Mouse (Mus musculus) embryonic fibroblast, embryonic 13.5 days (primary cell): ENCODE results near the gene Klf14.

ENCODE experiments used
- CTCF ChIP-seq: IDR thresholded peaks from 2 replicates; pipeline ENCODE4 v1.5.1; 2011; ENCODE audit warnings: mild to moderate bottlenecking, control low read depth, low read length, moderate library complexity, borderline replicate concordance; ENCODE audit not compliant: insufficient read depth
- POLR2A ChIP-seq: IDR thresholded peaks from 2 replicates; pipeline ENCODE4 v1.6.1; 2011; ENCODE audit warnings: low read depth, mild to moderate bottlenecking, control low read depth, low read length, moderate library complexity

DNA sequence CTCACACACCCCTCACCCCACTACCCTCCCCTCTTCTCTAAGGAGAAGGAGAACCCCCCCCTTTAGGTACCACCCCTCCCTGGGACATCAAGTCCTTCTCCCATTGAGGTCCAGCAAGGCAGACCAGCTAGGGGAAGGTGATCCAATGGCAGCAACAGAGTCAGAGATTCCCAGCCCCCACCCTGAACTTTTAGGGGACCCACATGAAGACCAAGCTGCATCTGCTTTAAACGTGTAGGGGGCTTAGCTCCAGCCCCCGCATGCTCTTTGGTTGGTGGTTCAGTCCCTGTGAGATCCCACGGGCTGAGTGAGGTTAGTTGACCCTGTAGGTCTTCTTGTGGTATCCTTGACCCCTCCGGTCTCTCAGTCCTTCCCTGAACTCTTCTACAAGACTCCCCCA is 24.1 kb upstream of the Klf14 start:
- TF ChIP-seq CTCF (no peak), POLR2A (no peak)
